Mouse (Mus musculus): Measurements from ENCODE around the gene Hbq1a. TPM values are rescaled to one million over a fixed set of nuclear protein-coding genes. Genes with fewer than 3 reads are reported as not detected.
"Not testable (repeated sequence)": the region's sequence is repeated elsewhere in the genome, so short reads cannot be mapped to it uniquely, and the experiment has no call there.

Hbq1a gene
- 0.30 and 0.77 TPM in 2 replicates for polyA plus RNA-seq (2014; fragmentation: Nextera tagmentation; extraction: Ambion mirVana)

DNA sequence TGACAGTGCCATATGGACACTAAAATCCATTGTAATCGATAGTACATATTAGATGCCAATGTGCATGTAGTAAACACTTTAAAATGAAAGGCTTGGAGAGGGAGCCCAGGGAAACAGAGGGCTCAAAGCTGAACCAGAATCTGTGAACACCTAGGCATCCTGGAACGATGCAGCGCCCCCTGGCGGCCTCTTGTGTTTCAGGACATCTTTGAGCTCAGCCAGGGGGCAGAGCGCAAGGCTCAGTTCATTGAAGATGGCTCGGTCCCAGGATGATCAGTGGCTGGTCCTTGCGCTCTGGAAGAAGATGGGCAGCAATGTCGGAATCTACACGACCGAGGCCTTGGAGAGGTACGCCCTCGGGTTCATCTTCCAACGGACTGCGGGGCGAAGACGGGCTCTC is at the start of gene Hbq1a:
Gene Hbq1a, plus strand, starts transcription at position 205 of the 400 bp plus-strand sequence.
- not testable (repeated sequence) for H3K36me3 ChIP-seq (ENCODE audit: control insufficient read depth, insufficient read depth, low read length); H3K4me1 ChIP-seq (ENCODE audit: control insufficient read depth, insufficient read depth, low read length); H3K27me3 ChIP-seq (ENCODE audit: control insufficient read depth, insufficient read depth, low read length); H3K9me3 ChIP-seq (ENCODE audit: control insufficient read depth, low read length); H3K9ac ChIP-seq (ENCODE audit: low read length); H3K27ac ChIP-seq (ENCODE audit: low read depth, low read length); H3K4me3 ChIP-seq (ENCODE audit: low read depth, low read length)
- 8% methylated on average over 16 of the region's 16 CpGs for WGBS
- ATAC-seq (ENCODE audit: low FRiP score) (peak; percentile 61), DNase-seq (ENCODE audit: low spot score, missing footprints) (peak; percentile 93)
- H3K4me2 ChIP-seq, result peak within 1 kb of the TSS; percentile 38

DNA sequence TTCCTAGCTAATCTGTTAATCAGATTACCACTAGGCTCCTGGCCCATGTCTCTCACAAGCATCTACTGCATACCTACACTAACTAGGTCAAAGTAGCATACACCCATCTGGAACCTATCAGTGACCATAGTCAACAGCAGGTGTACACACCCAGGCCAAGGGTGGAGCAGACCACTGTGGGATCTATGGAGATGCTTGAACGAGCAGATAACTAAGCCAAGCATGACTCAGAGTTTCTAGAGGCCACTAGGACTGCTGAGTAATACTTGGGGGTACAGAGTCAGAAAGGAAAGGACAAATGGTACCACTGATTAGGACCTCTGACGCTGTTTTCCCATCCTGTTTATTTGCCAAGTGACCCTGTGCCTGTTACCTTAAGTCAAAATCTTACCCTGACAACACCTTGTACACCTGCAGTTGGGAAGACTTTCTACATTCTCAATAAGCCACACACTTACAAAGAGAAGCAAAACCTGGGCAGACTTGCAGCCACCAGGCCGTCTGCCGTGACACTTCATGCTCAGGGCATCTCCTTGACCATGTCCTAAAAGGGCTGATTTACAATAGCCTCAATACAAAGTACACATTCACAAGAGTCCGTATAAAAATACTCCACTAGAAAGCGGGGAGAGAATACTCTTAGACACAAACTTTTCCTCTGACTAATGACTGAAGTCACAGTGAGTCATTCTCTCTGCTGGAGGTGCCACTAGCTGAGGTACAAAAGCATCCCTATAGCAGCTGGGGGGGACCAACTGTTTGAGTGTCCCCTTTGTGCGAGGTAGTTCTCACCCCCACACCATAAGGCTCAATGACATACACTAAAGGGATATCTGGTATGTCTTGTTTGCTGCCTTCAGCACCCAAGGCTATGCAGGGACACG is 48.7 kb upstream of the Hbq1a start:
- H3K36me3 ChIP-seq (ENCODE audit: control insufficient read depth, insufficient read depth, low read length), result no peaks in the 10 kb centered on the region
- DNase-seq (ENCODE audit: low spot score, missing footprints) (no peak), ATAC-seq (ENCODE audit: low FRiP score) (peak; percentile 38; the same call in 1 of the 2 replicates)
- H3K4me2 ChIP-seq, result no peak overlapping the region
- H3K27ac ChIP-seq (ENCODE audit: low read depth, low read length), result no peak overlapping the region
- 88% methylated on average over 8 of the region's 8 CpGs for WGBS
- H3K27me3 ChIP-seq (ENCODE audit: control insufficient read depth, insufficient read depth, low read length), result no peaks in the 10 kb centered on the region
- no peaks in the 10 kb centered on the region for H3K4me1 ChIP-seq (ENCODE audit: control insufficient read depth, insufficient read depth, low read length)
- H3K4me3 ChIP-seq (ENCODE audit: low read depth, low read length), result no peak overlapping the region
- no peak overlapping the region for H3K9ac ChIP-seq (ENCODE audit: low read length)
- no peaks in the 10 kb centered on the region for H3K9me3 ChIP-seq (ENCODE audit: control insufficient read depth, low read length)

DNA sequence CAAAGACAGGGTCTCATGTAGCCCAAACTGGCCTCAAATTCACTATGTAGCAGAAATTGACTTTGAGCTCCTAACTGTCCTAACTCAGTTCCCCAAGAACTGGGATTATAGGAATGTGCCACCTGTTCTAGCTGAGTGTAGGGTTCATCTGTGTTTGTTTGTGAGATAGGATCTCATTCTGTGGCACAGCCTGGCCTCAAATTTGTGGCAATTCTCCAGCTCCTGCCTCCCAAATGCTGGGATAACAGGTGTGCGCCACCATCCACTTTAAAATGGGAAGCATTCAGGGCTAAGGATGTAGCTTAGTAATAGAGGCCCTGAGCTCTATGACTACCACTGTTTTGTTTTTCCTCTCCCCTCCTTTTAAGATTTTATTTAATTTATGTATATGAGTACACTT is 46.7 kb upstream of the Hbq1a start:
- no peaks in the 10 kb centered on the region for H3K9me3 ChIP-seq (ENCODE audit: control insufficient read depth, low read length)
- H3K9ac ChIP-seq (ENCODE audit: low read length), result no peak overlapping the region
- no peaks in the 10 kb centered on the region for H3K27me3 ChIP-seq (ENCODE audit: control insufficient read depth, insufficient read depth, low read length)
- no peak overlapping the region for H3K4me3 ChIP-seq (ENCODE audit: low read depth, low read length)
- no peak for DNase-seq (ENCODE audit: low spot score, missing footprints)
- H3K4me1 ChIP-seq (ENCODE audit: control insufficient read depth, insufficient read depth, low read length), result no peaks in the 10 kb centered on the region
- no peaks in the 10 kb centered on the region for H3K36me3 ChIP-seq (ENCODE audit: control insufficient read depth, insufficient read depth, low read length)
- 100% methylated on average over 1 of the region's 1 CpGs for WGBS
- no peak overlapping the region for H3K27ac ChIP-seq (ENCODE audit: low read depth, low read length)
- H3K4me2 ChIP-seq, result no peak overlapping the region
- no peak for ATAC-seq (ENCODE audit: low FRiP score)

DNA sequence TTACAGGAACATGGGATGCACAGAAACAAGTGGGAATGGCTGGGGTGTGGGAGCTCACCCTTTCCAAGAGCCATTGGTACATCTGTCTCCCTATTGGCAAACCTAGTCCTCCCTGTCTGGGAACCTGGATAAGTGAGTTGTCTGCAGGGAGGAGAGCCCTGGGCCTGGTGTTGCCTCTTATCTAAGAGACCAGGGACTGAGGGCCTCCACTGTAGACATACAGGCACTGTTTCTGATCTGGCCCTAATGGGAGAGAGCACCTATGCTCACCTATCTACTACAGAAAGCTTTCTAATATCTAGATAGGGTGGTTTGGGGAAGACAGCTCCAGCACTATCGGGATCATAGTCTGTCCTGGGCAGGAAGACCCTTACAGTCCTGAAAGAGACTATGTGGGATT is 43.7 kb upstream of the Hbq1a start:
- Histone ChIP-seq H3K4me1 (ENCODE audit: control insufficient read depth, insufficient read depth, low read length) (no peaks in the 10 kb centered on the region), H3K9ac (ENCODE audit: low read length) (no peak overlapping the region), H3K9me3 (ENCODE audit: control insufficient read depth, low read length) (no peaks in the 10 kb centered on the region), H3K4me2 (no peak overlapping the region), H3K36me3 (ENCODE audit: control insufficient read depth, insufficient read depth, low read length) (peaks cover 3% of the 10 kb centered on the region; the same call in 1 of the 2 replicates), H3K27ac (ENCODE audit: low read depth, low read length) (no peak overlapping the region), H3K4me3 (ENCODE audit: low read depth, low read length) (no peak overlapping the region), H3K27me3 (ENCODE audit: control insufficient read depth, insufficient read depth, low read length) (no peaks in the 10 kb centered on the region)
- 96% methylated on average over 1 of the region's 1 CpGs for WGBS
- no peak for DNase-seq (ENCODE audit: low spot score, missing footprints)
- ATAC-seq (ENCODE audit: low FRiP score), result no peak

DNA sequence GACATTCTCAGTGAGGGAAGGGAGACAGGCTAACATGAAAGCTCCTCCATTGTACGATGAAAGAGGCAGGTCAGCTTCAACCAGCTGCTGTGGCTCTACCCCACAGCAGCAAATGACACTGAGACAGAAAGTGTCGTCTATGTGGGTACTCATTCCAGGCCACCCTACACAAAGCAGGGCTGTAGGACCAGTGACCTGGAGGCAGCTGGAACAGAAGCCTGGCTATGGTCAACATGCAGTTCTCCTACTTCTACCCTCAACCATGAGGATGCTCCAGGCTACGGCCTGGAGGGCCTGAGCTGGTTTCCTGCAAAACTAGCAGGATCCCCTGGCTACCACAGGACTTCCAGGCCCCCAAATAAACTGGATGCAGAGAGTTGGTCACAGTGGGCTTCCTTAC is 43.3 kb upstream of the Hbq1a start:
- ATAC-seq (ENCODE audit: low FRiP score) (no peak), DNase-seq (ENCODE audit: low spot score, missing footprints) (no peak)
- H3K9ac ChIP-seq (ENCODE audit: low read length), result no peak overlapping the region
- no peak overlapping the region for H3K27ac ChIP-seq (ENCODE audit: low read depth, low read length)
- H3K4me1 ChIP-seq (ENCODE audit: control insufficient read depth, insufficient read depth, low read length), result no peaks in the 10 kb centered on the region
- 89% methylated on average over 3 of the region's 3 CpGs for WGBS
- H3K27me3 ChIP-seq (ENCODE audit: control insufficient read depth, insufficient read depth, low read length), result no peaks in the 10 kb centered on the region
- no peaks in the 10 kb centered on the region for H3K9me3 ChIP-seq (ENCODE audit: control insufficient read depth, low read length)
- H3K4me3 ChIP-seq (ENCODE audit: low read depth, low read length), result no peak overlapping the region
- peaks cover 3% of the 10 kb centered on the region; the same call in 1 of the 2 replicates for H3K36me3 ChIP-seq (ENCODE audit: control insufficient read depth, insufficient read depth, low read length)
- H3K4me2 ChIP-seq, result no peak overlapping the region

DNA sequence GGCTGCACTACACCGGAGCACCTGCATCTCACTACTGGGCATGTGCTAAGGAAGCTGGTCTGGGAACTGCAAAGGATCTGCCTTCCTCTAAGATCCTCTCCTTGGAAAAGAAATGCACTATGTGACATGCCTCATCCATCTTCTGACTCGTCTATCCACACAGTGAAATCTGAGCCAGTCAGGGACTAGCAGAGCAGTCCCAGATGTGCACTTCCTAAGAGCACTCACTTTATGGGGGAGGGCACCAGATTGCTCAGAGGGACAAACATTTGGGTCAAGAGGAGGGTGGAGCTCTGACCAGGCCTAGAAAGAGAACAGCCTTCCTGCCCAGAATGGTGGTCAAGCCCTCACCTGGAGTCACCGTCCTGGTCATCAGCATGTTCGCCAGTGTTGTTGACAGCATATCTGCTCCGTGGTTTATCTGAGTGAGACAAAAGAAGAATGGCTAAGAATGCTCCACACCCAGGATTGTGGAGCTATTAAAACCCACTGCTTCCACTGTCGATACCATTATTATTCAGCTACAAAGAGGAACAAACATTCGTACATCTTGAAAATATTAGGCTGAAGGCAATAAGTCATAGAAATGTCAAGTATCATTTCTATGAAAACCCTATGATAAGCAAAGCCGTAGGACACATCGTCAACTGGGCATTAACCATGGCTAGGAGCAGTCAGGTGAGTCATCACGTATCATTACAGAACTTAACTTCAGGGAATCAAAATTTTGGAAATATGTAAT is 37.0 kb upstream of the Hbq1a start:
- 94% methylated on average over 10 of the region's 10 CpGs for whole genome bisulfite sequencing
- H3K27me3 ChIP-seq (ENCODE audit: control insufficient read depth, insufficient read depth, low read length), result no peaks in the 10 kb centered on the region
- no peak overlapping the region for H3K27ac ChIP-seq (ENCODE audit: low read depth, low read length)
- no peak overlapping the region for H3K9ac ChIP-seq (ENCODE audit: low read length)
- H3K4me2 ChIP-seq, result no peak overlapping the region
- H3K9me3 ChIP-seq (ENCODE audit: control insufficient read depth, low read length), result no peaks in the 10 kb centered on the region
- ATAC-seq (ENCODE audit: low FRiP score) (no peak), DNase-seq (ENCODE audit: low spot score, missing footprints) (no peak)
- H3K36me3 ChIP-seq (ENCODE audit: control insufficient read depth, insufficient read depth, low read length), result peaks cover 5% of the 10 kb centered on the region; the same call in 1 of the 2 replicates
- no peak overlapping the region for H3K4me3 ChIP-seq (ENCODE audit: low read depth, low read length)
- H3K4me1 ChIP-seq (ENCODE audit: control insufficient read depth, insufficient read depth, low read length), result no peaks in the 10 kb centered on the region; the same call in none of the 2 replicates

DNA sequence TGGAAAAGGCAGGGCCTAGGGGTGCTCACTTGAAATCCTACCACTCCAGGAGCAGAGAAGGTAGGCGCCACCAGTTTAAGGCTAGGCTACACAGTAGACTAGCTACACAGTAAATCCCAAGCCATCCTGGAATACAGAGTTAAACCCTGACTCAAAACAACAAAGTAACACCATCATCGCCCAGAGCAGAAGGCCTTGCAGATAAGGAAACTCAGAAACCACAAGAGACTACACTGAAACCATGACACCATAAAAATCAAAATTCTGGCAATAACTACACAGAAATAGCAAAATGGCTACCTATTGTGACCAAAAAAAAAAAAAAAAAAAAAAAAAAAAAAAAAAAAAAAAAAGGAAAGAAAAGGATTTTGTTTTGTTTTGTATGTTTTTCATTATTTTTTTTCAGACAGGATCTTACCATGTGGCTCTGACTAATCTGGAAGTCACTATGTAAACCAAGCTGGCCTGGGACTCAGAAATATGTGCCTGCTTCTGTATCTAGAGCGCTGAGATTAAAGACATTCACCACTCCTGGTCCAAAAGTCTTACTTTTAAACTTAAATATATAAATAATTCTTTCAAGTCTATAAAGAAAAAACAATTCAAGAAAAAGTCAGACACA is 34.6 kb upstream of the Hbq1a start:
- H3K4me3 ChIP-seq (ENCODE audit: low read depth, low read length), result no peak overlapping the region
- WGBS, result 93% methylated on average over 3 of the region's 3 CpGs
- H3K4me2 ChIP-seq, result no peak overlapping the region
- H3K9me3 ChIP-seq (ENCODE audit: control insufficient read depth, low read length), result no peaks in the 10 kb centered on the region
- no peaks in the 10 kb centered on the region; the same call in none of the 2 replicates for H3K4me1 ChIP-seq (ENCODE audit: control insufficient read depth, insufficient read depth, low read length)
- H3K27me3 ChIP-seq (ENCODE audit: control insufficient read depth, insufficient read depth, low read length), result no peaks in the 10 kb centered on the region
- ATAC-seq (ENCODE audit: low FRiP score), result no peak
- no peak overlapping the region for H3K9ac ChIP-seq (ENCODE audit: low read length)
- peaks cover 5% of the 10 kb centered on the region; the same call in 1 of the 2 replicates for H3K36me3 ChIP-seq (ENCODE audit: control insufficient read depth, insufficient read depth, low read length)
- H3K27ac ChIP-seq (ENCODE audit: low read depth, low read length), result no peak overlapping the region
- peak; percentile 84 for DNase-seq (ENCODE audit: low spot score, missing footprints)

DNA sequence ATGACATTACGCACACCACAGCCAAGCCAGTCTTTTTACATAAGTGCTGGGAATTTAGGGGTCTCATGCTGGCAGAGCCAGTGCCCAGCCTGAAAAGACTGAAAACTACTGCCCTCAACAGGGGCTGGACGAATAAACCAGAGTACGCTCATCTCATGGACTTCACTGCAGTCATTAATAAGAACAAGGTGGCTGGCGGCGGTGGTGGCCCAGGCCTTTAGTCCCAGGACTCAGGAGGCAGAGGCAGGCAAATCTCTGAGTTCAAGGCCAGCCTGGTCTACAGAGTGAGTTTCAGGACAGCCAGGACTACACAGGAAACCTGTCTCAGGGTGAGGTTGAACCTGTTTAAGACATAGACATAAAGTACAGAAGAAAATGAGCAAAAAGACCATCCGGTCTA is 33.7 kb upstream of the Hbq1a start:
- no peak for DNase-seq (ENCODE audit: low spot score, missing footprints)
- H3K27me3 ChIP-seq (ENCODE audit: control insufficient read depth, insufficient read depth, low read length), result no peaks in the 10 kb centered on the region
- WGBS, result 93% methylated on average over 6 of the region's 6 CpGs
- no peak overlapping the region for H3K4me3 ChIP-seq (ENCODE audit: low read depth, low read length)
- no peak overlapping the region for H3K27ac ChIP-seq (ENCODE audit: low read depth, low read length)
- H3K4me2 ChIP-seq, result no peak overlapping the region
- no peaks in the 10 kb centered on the region; the same call in none of the 2 replicates for H3K4me1 ChIP-seq (ENCODE audit: control insufficient read depth, insufficient read depth, low read length)
- no peak overlapping the region for H3K9ac ChIP-seq (ENCODE audit: low read length)
- H3K36me3 ChIP-seq (ENCODE audit: control insufficient read depth, insufficient read depth, low read length), result 0 out of 2 replicates have a peak, but pooled peaks cover 2% of the 10 kb centered on the region
- H3K9me3 ChIP-seq (ENCODE audit: control insufficient read depth, low read length), result no peaks in the 10 kb centered on the region
- no peak for ATAC-seq (ENCODE audit: low FRiP score)

Data from midbrain, embryonic 11.5 days (tissue).